Mouse (Mus musculus) small intestine, adult 2 months (tissue): ENCODE data around the gene Nyx. TPM values are rescaled to one million over a fixed set of nuclear protein-coding genes. Genes with fewer than 3 reads are reported as not detected.
A peak's percentile ranks its signal among the peaks of the same experiment; 100 is the strongest.

ENCODE experiments used
- H3K27ac ChIP-seq: fragments of 200-500 bp; 2 replicates; pipeline ENCODE4 v1.5.1; 2012; ENCODE audit warnings: low read depth, low read length, control low read depth, inconsistent platforms; ENCODE audit not compliant: insufficient read depth
- H3K27me3 ChIP-seq: fragments of 200-500 bp; 2 replicates; pipeline ENCODE4 v1.6.1; 2012; ENCODE audit warnings: mild to moderate bottlenecking, moderate library complexity, low read length, inconsistent platforms; ENCODE audit not compliant: control insufficient read depth, insufficient read depth
- H3K36me3 ChIP-seq: fragments of 200-500 bp; 2 replicates; pipeline ENCODE4 v1.6.1; 2012; ENCODE audit warnings: mild to moderate bottlenecking, low read length, control low read depth, inconsistent platforms; ENCODE audit not compliant: control insufficient read depth, insufficient read depth
- H3K4me1 ChIP-seq: fragments of 200-500 bp; 2 replicates; pipeline ENCODE4 v1.6.1; 2012; ENCODE audit warnings: low read length, inconsistent platforms, mixed read lengths; ENCODE audit not compliant: control insufficient read depth, insufficient read depth, insufficient read length
- H3K4me3 ChIP-seq: fragments of 200-500 bp; 2 replicates; pipeline ENCODE4 v1.5.1; 2012; ENCODE audit warnings: low read depth, mild to moderate bottlenecking, control low read depth, inconsistent platforms, low read length, moderate library complexity
- CTCF ChIP-seq: fragments of 200-500 bp; IDR thresholded peaks from 2 replicates; pipeline ENCODE4 v1.5.1; 2012; ENCODE audit warnings: low read depth, mild to moderate bottlenecking, control low read depth, inconsistent platforms, low read length, moderate library complexity, mixed read lengths; ENCODE audit not compliant: insufficient replicate concordance, insufficient read length; ENCODE audit errors: extremely low read depth
- POLR2A ChIP-seq: fragments of 200-500 bp; IDR thresholded peaks from 2 replicates; pipeline ENCODE4 v1.6.1; 2012; ENCODE audit warnings: low read depth, mild to moderate bottlenecking, control low read depth, inconsistent platforms, low read length, moderate library complexity
- WGBS: fragments of 180-500 bp; shearing (Covaris S2); methylation state at CpG from one replicate; pipeline ENCODE4 v1.1.7; 2018; 5-methylcytosine and 5-hydroxymethylcytosine counted together
- polyA plus RNA-seq: library from polyadenylated mRNA; depleted of rRNA; stranded (reverse); fragments of >200 nt; gene quantifications from 2 replicates; pipeline ENCODE4 v1.2.3, GENCODE M21; 2012

The Nyx gene
- polyA plus RNA-seq, 1 experiment, result 1.4 TPM

DNA sequence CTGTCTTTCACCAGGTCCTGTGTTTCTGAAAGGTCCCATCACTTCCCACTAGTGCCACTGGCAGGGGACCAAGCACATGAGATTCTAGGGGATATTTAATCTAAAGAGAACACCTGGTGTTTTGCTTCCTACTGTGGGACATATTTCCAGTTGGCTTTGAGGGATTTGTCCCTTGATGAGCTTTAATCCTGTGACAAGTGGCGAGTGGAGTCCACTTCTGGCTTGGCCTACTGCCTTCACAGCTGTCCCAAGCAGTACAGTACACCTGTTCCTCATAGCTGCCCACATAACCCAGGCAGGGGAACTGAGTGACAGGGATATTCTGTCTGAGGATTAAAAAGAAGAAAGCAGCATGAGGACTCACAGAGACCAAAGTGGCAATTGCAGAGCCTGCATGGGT, 9.5 kb downstream of the Nyx start:
- WGBS, result 87% methylated on average over 1 of the region's 1 CpGs
- Histone ChIP-seq H3K27me3 (no peaks in the 10 kb centered on the region), H3K4me1 (no peaks in the 10 kb centered on the region), H3K27ac (no peak overlapping the region), H3K36me3 (no peaks in the 10 kb centered on the region), H3K4me3 (no peak overlapping the region)
- no peak for TF ChIP-seq POLR2A
- no peak for TF ChIP-seq CTCF

DNA sequence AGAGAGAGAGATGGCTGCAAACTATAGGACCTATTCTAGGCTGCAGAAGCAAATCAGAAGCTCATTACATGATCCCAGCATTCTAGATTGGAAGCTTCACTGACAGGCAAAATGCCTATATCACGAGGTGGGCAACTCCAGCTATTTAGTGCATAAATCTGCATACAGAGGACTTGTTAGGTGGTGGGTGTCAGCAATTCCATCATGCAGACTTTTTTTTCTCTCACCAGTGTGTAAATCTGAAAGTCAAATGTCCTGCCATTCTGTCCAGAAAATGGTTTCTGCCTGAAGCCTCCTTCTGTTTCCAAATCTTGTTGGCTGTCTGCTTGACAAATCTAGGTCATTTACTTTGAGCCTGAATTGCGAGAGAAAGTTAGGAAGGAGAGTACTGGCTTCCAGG, 11.7 kb downstream of the Nyx start:
- Histone ChIP-seq H3K4me1 (no peaks in the 10 kb centered on the region), H3K27me3 (no peaks in the 10 kb centered on the region), H3K4me3 (no peak overlapping the region), H3K27ac (no peak overlapping the region), H3K36me3 (no peaks in the 10 kb centered on the region)
- TF ChIP-seq POLR2A, result no peak
- no peak for TF ChIP-seq CTCF
- 75% methylated on average over 2 of the region's 2 CpGs for WGBS

DNA sequence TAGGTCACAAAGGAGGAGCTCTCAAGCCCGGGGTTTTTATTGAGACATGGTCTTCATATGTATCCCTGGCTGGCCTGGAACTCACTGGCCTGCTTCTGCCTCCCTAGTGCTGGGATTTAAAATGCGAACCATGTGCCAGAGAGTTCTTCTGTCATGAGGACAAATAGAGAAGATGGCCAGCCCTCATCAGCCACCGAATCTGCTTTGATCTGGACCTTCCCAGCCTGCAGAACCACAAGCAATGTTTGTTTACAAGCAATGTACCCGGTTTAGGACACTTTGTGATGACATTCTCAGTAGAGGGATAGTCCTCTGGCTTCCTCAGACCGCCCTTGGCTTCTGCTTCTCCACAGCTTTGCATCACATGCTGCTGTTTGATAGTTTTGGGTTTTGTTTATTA, 12.4 kb downstream of the Nyx start:
- no peak for TF ChIP-seq POLR2A
- no peak for TF ChIP-seq CTCF
- Histone ChIP-seq H3K4me3 (no peak overlapping the region), H3K27ac (no peak overlapping the region), H3K27me3 (no peaks in the 10 kb centered on the region), H3K4me1 (no peaks in the 10 kb centered on the region), H3K36me3 (no peaks in the 10 kb centered on the region)
- WGBS, result 60% methylated on average over 5 of the region's 5 CpGs

DNA sequence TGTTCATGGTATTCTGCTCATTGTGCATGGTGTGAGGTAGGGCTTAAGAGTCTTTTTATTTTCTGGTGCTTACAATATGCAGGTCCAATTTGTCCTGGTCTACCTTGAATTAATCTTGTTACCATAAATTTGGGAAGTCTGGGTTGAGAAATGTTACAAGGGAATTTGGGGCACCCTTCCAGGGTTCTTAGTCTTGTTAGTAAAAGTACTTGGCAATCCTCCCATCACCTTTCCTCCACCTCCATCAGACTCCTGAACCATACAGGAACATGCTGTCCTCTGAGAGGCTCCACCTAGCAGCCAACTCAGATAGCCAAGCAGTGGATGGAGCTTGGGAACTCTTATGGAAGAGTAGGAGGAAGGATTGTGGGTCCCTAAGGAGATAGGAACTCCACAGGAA, 13.7 kb downstream of the Nyx start:
- Histone ChIP-seq H3K4me3 (no peak overlapping the region), H3K27ac (no peak overlapping the region), H3K4me1 (0 out of 2 replicates have a peak, but pooled peaks cover 2% of the 10 kb centered on the region), H3K36me3 (no peaks in the 10 kb centered on the region), H3K27me3 (no peaks in the 10 kb centered on the region)
- TF ChIP-seq POLR2A, result no peak
- no peak for TF ChIP-seq CTCF

DNA sequence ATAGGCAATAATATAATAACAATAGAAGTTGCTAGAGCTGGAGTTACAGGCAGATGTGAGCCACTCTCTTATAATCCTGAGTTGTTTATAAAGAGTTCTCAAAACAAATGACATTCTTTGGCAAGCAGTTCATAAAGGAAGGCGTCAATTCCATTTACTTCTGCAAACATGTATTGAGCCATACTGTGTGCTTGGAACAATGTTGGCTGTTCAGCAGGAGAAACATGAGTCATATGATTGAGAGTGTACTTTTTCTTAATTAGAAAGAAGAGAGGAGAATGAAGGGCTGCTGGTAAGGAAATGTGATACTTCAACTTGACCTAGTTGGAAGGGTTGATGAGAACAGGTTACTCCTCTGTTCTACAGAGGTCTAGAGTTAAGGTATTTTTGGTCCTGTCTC, 16.7 kb downstream of the Nyx start:
- Histone ChIP-seq H3K36me3 (no peaks in the 10 kb centered on the region), H3K27me3 (no peaks in the 10 kb centered on the region; the same call in 1 of the 2 replicates), H3K27ac (no peak overlapping the region), H3K4me3 (no peak overlapping the region), H3K4me1 (peaks cover 14% of the 10 kb centered on the region; the same call in 1 of the 2 replicates)
- TF ChIP-seq CTCF, result no peak
- TF ChIP-seq POLR2A, result no peak
- 61% methylated on average over 1 of the region's 1 CpGs for WGBS

DNA sequence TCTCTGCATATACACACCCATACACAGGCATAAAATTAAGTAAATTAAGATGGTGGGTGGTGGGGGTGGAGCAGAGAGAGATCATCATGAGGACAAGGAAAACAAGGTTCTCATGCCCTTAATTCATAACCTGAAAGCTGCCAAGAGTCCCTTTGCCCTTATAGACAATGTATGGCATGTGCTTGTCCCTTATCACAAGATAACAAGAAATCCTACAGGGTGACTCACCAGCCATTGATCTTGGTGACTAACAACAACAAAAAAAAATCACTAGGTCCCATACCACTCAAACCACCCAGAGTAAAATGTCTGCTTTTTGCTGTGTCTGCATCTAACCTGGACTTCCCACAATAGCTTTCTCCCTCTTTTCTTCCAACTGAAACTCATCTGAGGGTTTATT, 18.5 kb downstream of the Nyx start:
- Histone ChIP-seq H3K27ac (0 out of 2 replicates have a peak overlapping the region, but pooled peaks have one; percentile 35), H3K27me3 (no peaks in the 10 kb centered on the region; the same call in 1 of the 2 replicates), H3K4me1 (peaks cover 14% of the 10 kb centered on the region; the same call in 1 of the 2 replicates), H3K4me3 (no peak overlapping the region), H3K36me3 (no peaks in the 10 kb centered on the region)
- no peak for TF ChIP-seq POLR2A
- no peak for TF ChIP-seq CTCF

DNA sequence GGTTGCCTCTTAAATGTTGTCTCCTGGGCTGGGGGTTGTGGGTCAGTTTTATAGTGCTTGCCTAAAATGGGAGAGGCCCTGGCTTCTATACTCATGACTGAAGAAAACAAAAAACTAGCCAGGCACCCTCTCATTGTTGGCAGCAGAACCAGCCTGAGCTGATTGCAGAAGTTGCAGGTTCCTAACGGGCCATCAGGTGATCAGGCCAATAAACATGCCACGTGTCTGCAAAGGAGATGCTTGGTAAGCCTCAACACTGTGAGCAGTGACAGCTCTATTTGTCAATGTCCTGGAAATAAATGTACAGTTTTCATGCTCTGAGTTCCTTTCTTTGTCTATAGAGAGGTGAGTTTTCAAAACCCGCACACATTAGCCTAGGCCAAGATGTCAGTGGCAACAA, 23.1 kb downstream of the Nyx start:
- no peaks in the 10 kb centered on the region for H3K36me3 ChIP-seq
- WGBS, result 58% methylated on average over 3 of the region's 3 CpGs
- H3K4me3 ChIP-seq, result no peak overlapping the region
- TF ChIP-seq CTCF (no peak), POLR2A (no peak)
- peaks cover 14% of the 10 kb centered on the region; the same call in 1 of the 2 replicates for H3K4me1 ChIP-seq
- H3K27ac ChIP-seq, result no peak overlapping the region
- H3K27me3 ChIP-seq, result no peaks in the 10 kb centered on the region; the same call in 1 of the 2 replicates

DNA sequence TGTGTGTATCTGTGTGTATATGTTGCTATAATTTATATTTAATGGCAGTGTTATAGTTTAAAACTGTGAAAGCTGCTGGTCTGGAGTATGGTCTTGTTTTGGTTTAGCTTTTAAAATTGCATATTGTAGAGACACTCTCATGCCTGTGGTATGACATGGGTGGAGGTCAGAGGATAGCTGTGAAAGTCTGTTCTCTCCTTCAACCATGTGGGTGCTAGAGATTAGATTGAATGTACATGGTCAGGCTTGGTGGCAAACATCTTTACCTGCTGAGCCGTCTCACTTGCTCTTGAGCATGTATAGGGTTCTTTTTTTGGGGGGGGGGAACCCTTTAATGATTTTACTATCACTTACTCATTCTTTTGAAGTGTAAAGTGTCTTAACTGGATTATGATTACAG, 23.9 kb downstream of the Nyx start:
- H3K36me3 ChIP-seq, result no peaks in the 10 kb centered on the region
- no peak for TF ChIP-seq POLR2A
- no peak for TF ChIP-seq CTCF
- no peaks in the 10 kb centered on the region; the same call in 1 of the 2 replicates for H3K27me3 ChIP-seq
- peaks cover 12% of the 10 kb centered on the region; the same call in 1 of the 2 replicates for H3K4me1 ChIP-seq
- WGBS, result 95% methylated on average over 1 of the region's 1 CpGs
- H3K27ac ChIP-seq, result no peak overlapping the region
- H3K4me3 ChIP-seq, result no peak overlapping the region
